Mouse (Mus musculus): ENCODE measurements around the gene Rnase13. TPM values are rescaled to one million over a fixed set of nuclear protein-coding genes. Genes with fewer than 3 reads are reported as not detected.

Gene Rnase13
- polyA plus RNA-seq, 1 experiment from 2014 or later, result not detected

DNA sequence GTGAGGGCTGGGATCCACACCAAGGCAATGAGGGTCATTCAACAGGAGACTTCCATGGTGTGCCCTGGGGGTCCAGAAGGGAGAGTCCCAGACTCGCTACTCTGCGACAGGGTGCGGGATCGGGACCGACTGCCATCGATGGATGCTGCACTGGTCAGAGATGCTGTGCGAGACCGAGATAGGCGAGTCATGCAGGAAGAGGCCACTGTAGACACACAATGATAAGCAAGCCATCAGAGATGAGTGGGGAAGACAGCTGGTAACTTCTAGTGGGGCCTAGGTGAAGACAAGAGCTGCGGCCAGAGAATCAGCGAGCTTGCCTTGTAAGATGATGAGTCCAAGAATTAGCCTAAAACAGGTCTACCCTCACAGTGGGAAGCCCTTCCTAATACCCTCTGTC lies 16.5 kb downstream of the Rnase13 start:
- H3K36me3 ChIP-seq (ENCODE audit: control insufficient read depth, insufficient read depth), result peaks cover 51% of the 10 kb centered on the region
- no peak overlapping the region for H3K4me3 ChIP-seq (ENCODE audit: low read length)
- H3K9ac ChIP-seq (ENCODE audit: low read length), result no peak overlapping the region
- no peak for ATAC-seq (replicated peaks; ENCODE audit: extremely low read depth, insufficient read depth, low FRiP score)
- H3K27ac ChIP-seq (ENCODE audit: low read length), result no peak overlapping the region
- no peaks in the 10 kb centered on the region for H3K9me3 ChIP-seq (replicated peaks; ENCODE audit: control insufficient read depth, low read length)
- H3K4me1 ChIP-seq (ENCODE audit: control insufficient read depth, insufficient read depth, low read length), result peaks cover 12% of the 10 kb centered on the region
- H3K4me2 ChIP-seq (ENCODE audit: low read depth, low read length), result no peak overlapping the region
- 78% methylated on average over 11 of the region's 11 CpGs for WGBS
- no peaks in the 10 kb centered on the region for H3K27me3 ChIP-seq (ENCODE audit: control insufficient read depth, insufficient read depth, low read length)

DNA sequence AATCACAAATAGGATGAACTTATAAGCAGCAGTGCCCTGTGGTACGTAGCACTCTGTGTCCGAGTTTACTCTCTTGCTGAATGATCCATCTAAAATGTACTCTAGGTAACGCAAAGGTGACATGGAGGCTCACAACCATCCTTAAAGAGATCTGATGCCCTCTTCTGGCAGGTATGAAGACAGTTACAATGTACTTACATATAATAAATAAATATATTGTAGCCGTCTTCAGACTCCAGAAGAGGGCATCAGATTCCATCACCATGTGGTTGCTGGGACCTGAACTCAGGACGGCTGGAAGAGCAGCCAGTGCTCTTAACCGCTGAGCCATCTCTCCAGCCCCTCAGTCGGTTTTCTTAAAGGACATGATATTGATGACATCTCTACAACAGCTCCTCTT lies 17.9 kb downstream of the Rnase13 start:
- Histone ChIP-seq H3K27ac (ENCODE audit: low read length) (no peak overlapping the region), H3K9me3 (replicated peaks; ENCODE audit: control insufficient read depth, low read length) (no peaks in the 10 kb centered on the region), H3K9ac (ENCODE audit: low read length) (no peak overlapping the region), H3K36me3 (ENCODE audit: control insufficient read depth, insufficient read depth) (peaks cover 41% of the 10 kb centered on the region), H3K4me1 (ENCODE audit: control insufficient read depth, insufficient read depth, low read length) (peaks cover 12% of the 10 kb centered on the region), H3K27me3 (ENCODE audit: control insufficient read depth, insufficient read depth, low read length) (no peaks in the 10 kb centered on the region), H3K4me2 (ENCODE audit: low read depth, low read length) (no peak overlapping the region), H3K4me3 (ENCODE audit: low read length) (no peak overlapping the region)
- ATAC-seq (replicated peaks; ENCODE audit: extremely low read depth, insufficient read depth, low FRiP score), result no peak
- WGBS, result 68% methylated on average over 7 of the region's 7 CpGs

DNA sequence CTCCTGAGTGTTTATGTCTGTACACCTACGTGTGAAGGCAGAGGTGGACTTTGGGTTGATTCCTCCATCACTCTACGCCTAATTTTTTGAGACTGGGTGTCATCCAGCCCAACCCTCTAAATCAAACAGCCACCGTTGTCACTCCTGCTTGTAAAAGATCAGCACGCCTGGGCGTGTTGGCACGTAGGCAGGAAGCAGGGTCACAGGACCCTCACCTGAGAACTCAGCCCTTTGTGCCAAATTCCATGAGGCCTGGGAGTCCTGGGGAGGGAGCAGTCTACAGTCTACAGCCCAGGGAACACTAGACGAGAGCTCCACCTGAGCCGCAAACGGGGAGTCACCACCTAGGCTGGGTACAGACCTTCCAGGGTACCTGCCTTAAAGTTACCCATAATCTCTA lies 18.8 kb downstream of the Rnase13 start:
- Histone ChIP-seq H3K9me3 (replicated peaks; ENCODE audit: control insufficient read depth, low read length) (no peaks in the 10 kb centered on the region), H3K4me2 (ENCODE audit: low read depth, low read length) (no peak overlapping the region), H3K27me3 (ENCODE audit: control insufficient read depth, insufficient read depth, low read length) (no peaks in the 10 kb centered on the region), H3K27ac (ENCODE audit: low read length) (no peak overlapping the region), H3K4me1 (ENCODE audit: control insufficient read depth, insufficient read depth, low read length) (peaks cover 12% of the 10 kb centered on the region), H3K36me3 (ENCODE audit: control insufficient read depth, insufficient read depth) (peaks cover 32% of the 10 kb centered on the region), H3K4me3 (ENCODE audit: low read length) (no peak overlapping the region), H3K9ac (ENCODE audit: low read length) (no peak overlapping the region)
- 80% methylated on average over 9 of the region's 9 CpGs for WGBS
- ATAC-seq (replicated peaks; ENCODE audit: extremely low read depth, insufficient read depth, low FRiP score), result no peak

DNA sequence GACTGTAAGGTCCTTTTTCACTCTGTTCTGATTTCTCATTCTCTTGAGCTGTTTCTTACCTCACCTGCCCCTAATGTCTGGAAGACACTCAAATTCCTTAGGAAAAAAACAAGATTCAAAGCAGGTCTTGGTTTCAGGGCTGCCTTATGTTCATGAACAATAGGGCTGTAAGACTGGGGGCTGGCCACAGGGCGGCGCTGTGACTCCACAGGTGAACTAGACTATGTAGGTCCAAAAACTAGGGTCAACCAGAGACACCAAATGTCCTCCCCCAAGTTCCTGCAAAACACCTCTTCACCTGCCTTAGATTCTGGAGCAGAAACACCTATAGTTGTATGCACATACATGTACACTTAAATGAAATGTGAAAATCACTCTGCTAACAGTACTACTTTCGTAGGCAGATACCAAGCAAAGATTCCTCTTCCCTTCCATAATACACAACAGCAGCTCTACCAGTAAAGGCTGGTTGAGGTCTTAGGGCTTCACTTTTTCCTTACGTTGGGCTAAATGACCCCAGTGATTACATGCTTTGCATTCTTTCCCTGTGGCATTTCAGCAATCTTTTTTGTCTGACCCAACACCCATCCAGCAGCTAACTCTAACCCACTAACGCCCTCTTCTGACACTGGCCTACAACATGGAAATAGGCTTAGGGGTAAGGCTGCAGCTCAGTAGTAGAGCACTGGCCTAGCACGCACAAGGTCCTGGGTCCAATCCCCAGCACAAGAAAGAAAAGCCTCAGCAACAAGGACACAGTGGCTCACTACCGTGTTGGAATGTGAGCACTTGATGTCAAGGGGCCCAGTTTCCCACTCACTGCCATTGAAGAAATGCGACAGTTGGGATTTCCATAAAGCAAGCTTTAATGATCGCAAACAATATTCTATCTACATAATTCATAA lies 19.5 kb downstream of the Rnase13 start:
- no peak overlapping the region for H3K9ac ChIP-seq (ENCODE audit: low read length)
- H3K36me3 ChIP-seq (ENCODE audit: control insufficient read depth, insufficient read depth), result peaks cover 25% of the 10 kb centered on the region
- peaks cover 12% of the 10 kb centered on the region for H3K4me1 ChIP-seq (ENCODE audit: control insufficient read depth, insufficient read depth, low read length)
- 41% methylated on average over 9 of the region's 9 CpGs for WGBS
- H3K27me3 ChIP-seq (ENCODE audit: control insufficient read depth, insufficient read depth, low read length), result no peaks in the 10 kb centered on the region
- H3K27ac ChIP-seq (ENCODE audit: low read length), result 0 out of 2 replicates have a peak overlapping the region, but pooled peaks have one; percentile 16
- peak; percentile 84 for ATAC-seq (replicated peaks; ENCODE audit: extremely low read depth, insufficient read depth, low FRiP score)
- no peak overlapping the region for H3K4me3 ChIP-seq (ENCODE audit: low read length)
- H3K9me3 ChIP-seq (replicated peaks; ENCODE audit: control insufficient read depth, low read length), result no peaks in the 10 kb centered on the region
- H3K4me2 ChIP-seq (ENCODE audit: low read depth, low read length), result no peak overlapping the region

DNA sequence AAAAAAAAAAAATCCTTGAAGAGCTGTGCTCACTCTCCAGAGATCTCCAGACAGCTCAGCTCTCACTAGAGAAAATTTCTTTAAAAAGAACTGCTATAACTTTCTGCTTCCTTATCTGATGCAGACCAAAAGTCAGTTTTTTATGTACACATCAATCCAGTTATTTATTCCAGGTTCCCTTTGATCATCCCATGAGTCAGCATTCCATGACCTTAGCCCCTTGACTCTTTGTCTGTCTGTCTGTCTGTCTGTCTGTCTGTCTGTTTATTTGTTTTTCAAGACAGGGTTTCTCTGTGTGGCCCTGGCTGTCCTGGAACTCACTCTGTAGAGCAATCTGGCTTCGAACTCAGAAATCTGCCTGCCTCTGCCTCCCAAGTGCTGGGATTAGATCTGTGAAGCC lies 23.2 kb downstream of the Rnase13 start:
- no peak overlapping the region for H3K27ac ChIP-seq (ENCODE audit: low read length)
- no peak for ATAC-seq (replicated peaks; ENCODE audit: extremely low read depth, insufficient read depth, low FRiP score)
- no peaks in the 10 kb centered on the region for H3K27me3 ChIP-seq (ENCODE audit: control insufficient read depth, insufficient read depth, low read length)
- peaks cover 10% of the 10 kb centered on the region for H3K4me1 ChIP-seq (ENCODE audit: control insufficient read depth, insufficient read depth, low read length)
- no peak overlapping the region for H3K9ac ChIP-seq (ENCODE audit: low read length)
- WGBS, result 92% methylated on average over 1 of the region's 1 CpGs
- H3K4me2 ChIP-seq (ENCODE audit: low read depth, low read length), result no peak overlapping the region
- H3K4me3 ChIP-seq (ENCODE audit: low read length), result no peak overlapping the region
- no peaks in the 10 kb centered on the region for H3K9me3 ChIP-seq (replicated peaks; ENCODE audit: control insufficient read depth, low read length)
- no peaks in the 10 kb centered on the region for H3K36me3 ChIP-seq (ENCODE audit: control insufficient read depth, insufficient read depth)

DNA sequence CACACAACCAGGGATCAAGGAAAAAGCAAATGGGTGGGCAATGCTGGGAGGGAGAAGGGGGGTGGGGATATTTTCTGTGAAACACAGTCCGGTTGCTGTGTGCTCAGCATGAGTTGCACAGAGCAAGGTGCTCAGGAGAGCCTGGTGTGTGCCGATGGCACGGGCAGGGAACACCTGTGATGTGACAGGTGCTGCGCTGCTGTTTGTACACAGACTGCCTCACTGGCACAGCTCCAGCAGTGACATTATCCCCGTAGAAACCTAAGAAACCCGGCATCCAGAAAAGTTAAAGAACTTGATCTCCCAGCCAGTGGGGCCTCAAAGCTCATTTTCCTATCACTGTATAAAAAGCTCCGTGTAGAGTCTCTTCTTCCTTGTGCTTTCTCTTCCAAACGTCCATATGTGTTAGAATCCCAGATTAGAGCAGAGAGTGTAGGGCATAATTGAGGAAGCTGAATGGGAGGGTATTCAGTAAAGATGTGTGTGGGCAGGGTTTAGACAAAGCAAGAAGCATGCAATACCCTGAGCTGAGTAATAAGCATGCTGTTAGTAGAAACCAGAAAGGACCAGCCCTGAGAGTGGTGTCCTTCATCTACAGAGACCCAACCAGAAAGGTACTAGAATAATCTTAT lies 25.9 kb downstream of the Rnase13 start:
- Histone ChIP-seq H3K4me2 (ENCODE audit: low read depth, low read length) (no peak overlapping the region), H3K4me3 (ENCODE audit: low read length) (no peak overlapping the region), H3K27ac (ENCODE audit: low read length) (no peak overlapping the region), H3K9ac (ENCODE audit: low read length) (no peak overlapping the region), H3K36me3 (ENCODE audit: control insufficient read depth, insufficient read depth) (peaks cover 3% of the 10 kb centered on the region), H3K4me1 (ENCODE audit: control insufficient read depth, insufficient read depth, low read length) (peaks cover 6% of the 10 kb centered on the region; the same call in 1 of the 2 replicates), H3K27me3 (ENCODE audit: control insufficient read depth, insufficient read depth, low read length) (no peaks in the 10 kb centered on the region), H3K9me3 (replicated peaks; ENCODE audit: control insufficient read depth, low read length) (no peaks in the 10 kb centered on the region)
- ATAC-seq (replicated peaks; ENCODE audit: extremely low read depth, insufficient read depth, low FRiP score), result no peak
- 76% methylated on average over 8 of the region's 8 CpGs for WGBS

DNA sequence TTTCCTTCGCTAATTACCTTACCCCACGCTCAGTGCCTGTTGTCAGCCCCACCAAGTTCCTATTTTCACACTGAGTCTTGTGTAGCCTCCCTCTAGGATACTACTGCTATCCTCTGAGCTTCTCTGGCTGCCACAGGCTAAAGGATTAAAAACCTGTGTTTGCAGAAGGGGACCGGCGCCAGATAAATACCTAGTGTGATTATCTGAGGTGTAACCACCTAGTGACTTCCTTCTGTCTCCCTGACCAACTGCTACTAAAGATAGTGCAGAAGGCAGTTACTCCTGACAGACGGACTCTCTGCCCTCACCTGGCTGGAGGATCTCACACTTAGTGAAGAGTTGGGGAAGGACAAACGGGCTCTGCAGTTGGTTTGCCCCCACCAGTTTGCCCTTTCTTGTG lies 26.6 kb downstream of the Rnase13 start:
- Histone ChIP-seq H3K9me3 (replicated peaks; ENCODE audit: control insufficient read depth, low read length) (no peaks in the 10 kb centered on the region), H3K4me2 (ENCODE audit: low read depth, low read length) (no peak overlapping the region), H3K27me3 (ENCODE audit: control insufficient read depth, insufficient read depth, low read length) (no peaks in the 10 kb centered on the region), H3K36me3 (ENCODE audit: control insufficient read depth, insufficient read depth) (peaks cover 9% of the 10 kb centered on the region), H3K4me3 (ENCODE audit: low read length) (no peak overlapping the region), H3K27ac (ENCODE audit: low read length) (no peak overlapping the region), H3K4me1 (ENCODE audit: control insufficient read depth, insufficient read depth, low read length) (peaks cover 6% of the 10 kb centered on the region; the same call in 1 of the 2 replicates), H3K9ac (ENCODE audit: low read length) (no peak overlapping the region)
- no peak for ATAC-seq (replicated peaks; ENCODE audit: extremely low read depth, insufficient read depth, low FRiP score)
- 72% methylated on average over 6 of the region's 6 CpGs for WGBS

DNA sequence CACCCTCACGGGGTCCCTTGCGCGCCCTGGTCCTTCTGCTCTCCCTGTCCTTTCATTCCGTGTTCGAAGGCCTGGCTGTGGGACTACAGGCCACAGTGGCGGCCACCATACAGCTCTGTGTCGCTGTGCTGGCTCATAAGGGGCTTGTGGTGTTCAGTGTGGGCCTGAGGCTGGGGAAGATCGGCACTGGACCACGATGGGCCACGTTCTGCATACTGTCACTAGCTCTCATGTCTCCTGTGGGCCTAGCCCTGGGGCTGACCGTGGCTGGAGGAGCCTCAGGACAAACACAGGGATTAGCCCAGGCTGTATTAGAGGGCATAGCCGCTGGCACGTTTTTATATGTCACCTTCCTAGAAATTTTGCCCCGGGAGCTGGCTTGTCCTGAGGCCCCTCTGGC lies 27.5 kb downstream of the Rnase13 start:
- no peak for ATAC-seq (replicated peaks; ENCODE audit: extremely low read depth, insufficient read depth, low FRiP score)
- 76% methylated on average over 14 of the region's 14 CpGs for WGBS

DNA sequence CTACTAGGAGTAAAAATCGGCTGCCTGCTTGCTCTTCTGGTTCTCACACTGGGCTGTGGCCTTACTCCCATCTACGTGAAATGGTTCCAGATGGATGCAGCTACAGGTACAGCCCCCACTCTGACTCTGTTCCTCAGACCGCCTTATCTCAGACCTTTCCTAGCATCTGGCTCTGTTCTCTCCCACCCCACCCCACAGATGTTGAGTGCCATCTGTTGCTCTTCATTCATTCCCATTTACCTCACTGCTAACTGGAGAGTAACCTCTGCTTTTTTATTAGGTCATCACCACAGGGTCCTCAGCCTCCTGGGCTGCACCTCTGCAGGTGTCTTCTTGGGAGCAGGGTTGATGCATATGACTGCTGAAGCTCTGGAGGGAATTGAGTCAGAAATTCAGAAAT lies 28.8 kb downstream of the Rnase13 start:
- Histone ChIP-seq H3K4me2 (ENCODE audit: low read depth, low read length) (no peak overlapping the region), H3K9ac (ENCODE audit: low read length) (no peak overlapping the region), H3K36me3 (ENCODE audit: control insufficient read depth, insufficient read depth) (peaks cover 29% of the 10 kb centered on the region), H3K4me1 (ENCODE audit: control insufficient read depth, insufficient read depth, low read length) (peaks cover 6% of the 10 kb centered on the region; the same call in 1 of the 2 replicates), H3K27ac (ENCODE audit: low read length) (no peak overlapping the region), H3K9me3 (replicated peaks; ENCODE audit: control insufficient read depth, low read length) (no peaks in the 10 kb centered on the region), H3K27me3 (ENCODE audit: control insufficient read depth, insufficient read depth, low read length) (no peaks in the 10 kb centered on the region), H3K4me3 (ENCODE audit: low read length) (no peak overlapping the region)
- no peak for ATAC-seq (replicated peaks; ENCODE audit: extremely low read depth, insufficient read depth, low FRiP score)
- 49% methylated on average over 3 of the region's 3 CpGs for WGBS

More for the DNA sequence above, 27.5 kb downstream of the Rnase13 start:
- H3K27me3 ChIP-seq (ENCODE audit: control insufficient read depth, insufficient read depth, low read length), result no peaks in the 10 kb centered on the region
- H3K27ac ChIP-seq (ENCODE audit: low read length), result no peak overlapping the region
- H3K9me3 ChIP-seq (replicated peaks; ENCODE audit: control insufficient read depth, low read length), result no peaks in the 10 kb centered on the region
- peaks cover 6% of the 10 kb centered on the region; the same call in 1 of the 2 replicates for H3K4me1 ChIP-seq (ENCODE audit: control insufficient read depth, insufficient read depth, low read length)
- peaks cover 17% of the 10 kb centered on the region for H3K36me3 ChIP-seq (ENCODE audit: control insufficient read depth, insufficient read depth)
- H3K4me2 ChIP-seq (ENCODE audit: low read depth, low read length), result no peak overlapping the region
- no peak overlapping the region for H3K9ac ChIP-seq (ENCODE audit: low read length)
- H3K4me3 ChIP-seq (ENCODE audit: low read length), result no peak overlapping the region

Data from heart, embryonic 16.5 days (tissue).